In genomic region chr1:165803107-165803506, GRCm38 (mm10) we compare ENCODE assay signal across 29 mouse cellular contexts. TPM values are rescaled to one million over a fixed set of nuclear protein-coding genes. Genes with fewer than 3 reads are reported as not detected.
DNase-seq lines count a peak whose midpoint lies in the region; ATAC-seq and TF ChIP-seq lines count a peak whose summit lies in the region.
"Had no signal": no experiment of that assay in that cellular context is flagged by ENCODE, and none has a peak within 500 bp of the region (broad histone marks: within the 10 kb centered on the region; RNA-seq: fewer than 3 reads in every experiment).

No protein-coding gene starts in this region.

- no peaks in the 10 kb centered on the region for H3K27me3 ChIP-seq in thymus, adult 2 months (ENCODE audit: control insufficient read depth, insufficient read depth, low read length)
- H3K27me3 ChIP-seq in kidney, embryonic 15.5 days: peaks cover 4% of the 10 kb centered on the region; the same call in 1 of the 2 replicates
- H3K27me3 ChIP-seq: hindbrain, embryonic 15.5 days; intestine, embryonic 15.5 days; limb, embryonic 13.5 days; lung, embryonic 15.5 days; stomach, embryonic 15.5 days had no signal

- no peaks in the 10 kb centered on the region for H3K9me3 ChIP-seq in kidney, embryonic 15.5 days (replicated peaks)
- H3K9me3 ChIP-seq: G1E; hindbrain, embryonic 15.5 days; intestine, embryonic 15.5 days; lung, embryonic 15.5 days; stomach, embryonic 15.5 days had no signal

- TF ChIP-seq CTCF in thymus, adult 2 months (IDR thresholded peaks at IDR 0.05; ENCODE audit: borderline replicate concordance, control insufficient read depth, extremely low read depth, insufficient read depth, low read length, poor library complexity): no peak

- peak; percentile 41 for ATAC-seq in activated CD4-positive, CD25-positive, alpha-beta regulatory T cell, adult 4 months
- no peak for ATAC-seq in kidney, embryonic 15.5 days (replicated peaks; ENCODE audit: low FRiP score)
- ATAC-seq: forebrain, embryonic 16.5 days; intestine, embryonic 15.5 days; midbrain, embryonic 16.5 days had no signal

- WGBS in thymus, adult 2 months: 13% methylated on average over 5 of the region's 5 CpGs
- WGBS in kidney, embryonic 15.5 days: 92% methylated on average over 5 of the region's 5 CpGs

- peaks cover 71% of the 10 kb centered on the region for H3K4me1 ChIP-seq in thymus, adult 2 months (replicated peaks; ENCODE audit: control insufficient read depth, insufficient read depth, low read length)
- peaks cover 10% of the 10 kb centered on the region; the same call in 1 of the 2 replicates for H3K4me1 ChIP-seq in kidney, embryonic 15.5 days
- H3K4me1 ChIP-seq: hindbrain, embryonic 10.5 days; hindbrain, embryonic 15.5 days; intestine, embryonic 15.5 days; lung, embryonic 15.5 days; neural tube, embryonic 12.5 days; stomach, embryonic 15.5 days had no signal

- H3K36me3 ChIP-seq in thymus, adult 2 months (ENCODE audit: control insufficient read depth, insufficient read depth, low read length): peaks cover 19% of the 10 kb centered on the region
- no peaks in the 10 kb centered on the region for H3K36me3 ChIP-seq in kidney, embryonic 15.5 days
- H3K36me3 ChIP-seq: G1E; hindbrain, embryonic 10.5 days; hindbrain, embryonic 15.5 days; intestine, embryonic 15.5 days; limb, embryonic 13.5 days; lung, embryonic 15.5 days; neural tube, embryonic 12.5 days; stomach, embryonic 15.5 days had no signal

- 0 out of 2 replicates have a peak, but pooled peaks have one; percentile 41 for TF ChIP-seq POLR2A in thymus, adult 2 months (IDR thresholded peaks at IDR 0.05; ENCODE audit: control insufficient read depth, extremely low read depth, insufficient read depth, low read length, poor library complexity)

- peak overlapping the region; percentile 83 for H3K27ac ChIP-seq in thymus, adult 2 months (ENCODE audit: control insufficient read depth, insufficient read depth, low read length)
- H3K27ac ChIP-seq in kidney, embryonic 15.5 days: no peak overlapping the region
- H3K27ac ChIP-seq: gastrocnemius, adult 2 months; hindbrain, embryonic 10.5 days; hindbrain, embryonic 15.5 days; intestine, embryonic 15.5 days; kidney, postnatal 0 days; limb, embryonic 13.5 days; lung, embryonic 15.5 days; neural tube, embryonic 12.5 days; stomach, embryonic 15.5 days had no signal

- H3K9ac ChIP-seq in kidney, embryonic 15.5 days: no peak overlapping the region
- H3K9ac ChIP-seq: hindbrain, embryonic 15.5 days; intestine, embryonic 15.5 days; limb, embryonic 13.5 days; lung, embryonic 15.5 days; neural tube, embryonic 12.5 days; stomach, embryonic 15.5 days had no signal

- no peak overlapping the region for H3K4me3 ChIP-seq in thymus, adult 2 months (ENCODE audit: control insufficient read depth, insufficient read depth, low read length)
- no peak overlapping the region for H3K4me3 ChIP-seq in kidney, embryonic 15.5 days (replicated peaks)
- H3K4me3 ChIP-seq: erythroblast, embryonic 14.5 days; gastrocnemius, adult 2 months; hindbrain, embryonic 10.5 days; hindbrain, embryonic 15.5 days; intestine, embryonic 15.5 days; limb, embryonic 13.5 days; lung, embryonic 15.5 days; neural tube, embryonic 12.5 days; stomach, embryonic 15.5 days had no signal

- DNase-seq in CD4-positive, CD25-positive, alpha-beta regulatory T cell, adult 2 months (ENCODE audit: low read depth, low spot score): peak; percentile 66
- DNase-seq in thymus, adult 2 months: peak; percentile 78
- peak; percentile 78 to 88 for DNase-seq in thymus, postnatal 36 days
- DNase-seq in adrenal gland, postnatal 10 days: no peak
- no peak for DNase-seq in kidney, postnatal 10 days
- DNase-seq: adrenal gland, postnatal 36 days; cerebellum, adult 18-20 months; cerebellum, postnatal 10 days; gastrocnemius, adult 2 months; heart, postnatal 14 days; kidney, adult 2 months had no signal

- H3K4me2 ChIP-seq in kidney, embryonic 15.5 days: no peak overlapping the region
- H3K4me2 ChIP-seq: hindbrain, embryonic 15.5 days; intestine, embryonic 15.5 days; limb, embryonic 13.5 days; liver, embryonic 11.5 days; lung, embryonic 15.5 days; midbrain, embryonic 11.5 days; neural tube, embryonic 12.5 days; stomach, embryonic 15.5 days had no signal

RNA-seq across cellular contexts. Expression of gene Cd247, which starts 14.6 kb away (rescaled TPM):
- polyA plus RNA-seq in activated CD4-positive, CD25-positive, alpha-beta regulatory T cell, adult 4 months (2017; shearing (Covaris generic)): 100 to 1,000 TPM; 370 TPM
- polyA plus RNA-seq in thymus, adult 2 months (2012; rRNA removed): 559 and 663 TPM in 2 replicates
- total RNA-seq in adrenal gland, postnatal 10 days (2021): 1 to 10 TPM; 3.2 to 4.5 TPM
- 0.66 and 0.69 TPM in 2 replicates for polyA plus RNA-seq in kidney, embryonic 15.5 days (2015; fragmentation: Nextera tagmentation; extraction: Ambion mirVana)
- total RNA-seq: layer of hippocampus, postnatal 25 days; left cerebral cortex, adult 8-10 months had no signal

RNA-seq across cellular contexts. Expression of gene Creg1, which starts 39.6 kb away (rescaled TPM):
- polyA plus RNA-seq in activated CD4-positive, CD25-positive, alpha-beta regulatory T cell, adult 4 months (2017; shearing (Covaris generic)): 10 to 100 TPM; 24.1 to 24.2 TPM
- polyA plus RNA-seq in thymus, adult 2 months (2012; rRNA removed): 37.5 and 43.2 TPM in 2 replicates
- total RNA-seq in adrenal gland, postnatal 10 days (2021): 10 to 100 TPM; 51.2 TPM
- 54.4 and 58.4 TPM in 2 replicates for polyA plus RNA-seq in kidney, embryonic 15.5 days (2015; fragmentation: Nextera tagmentation; extraction: Ambion mirVana)

Comparison
In these comparisons a context has a peak if more than half of its experiments do, and no peak if none do; other contexts are left out.
1. DNase-seq: peak in CD4-positive, CD25-positive, alpha-beta regulatory T cell, adult 2 months (single experiment), thymus, adult 2 months (single experiment) and thymus, postnatal 36 days (2 of 2); none in adrenal gland, postnatal 10 days (single experiment) and kidney, postnatal 10 days (single experiment).
2. RNA of gene Cd247, which starts 14.6 kb away (polyA plus RNA-seq): 559 to 663 TPM in thymus, adult 2 months and 370 TPM in activated CD4-positive, CD25-positive, alpha-beta regulatory T cell, adult 4 months; 0.66 to 0.69 TPM in kidney, embryonic 15.5 days; every median in the first group is over 100 times any median in the second.